Mouse (Mus musculus) liver, postnatal 0 days (tissue): ENCODE data around the gene Nav2.

Experiments used
- CTCF ChIP-seq: sonication (generic); IDR thresholded peaks from 2 replicates; pipeline ENCODE4 v1.5.1; 2016; ENCODE audit warnings: antibody characterized with exemption, low read depth
- EP300 ChIP-seq: IDR thresholded peaks from 2 replicates; pipeline ENCODE4 v1.6.1; 2016; ENCODE audit warnings: antibody characterized with exemption, low read depth, mild to moderate bottlenecking

DNA sequence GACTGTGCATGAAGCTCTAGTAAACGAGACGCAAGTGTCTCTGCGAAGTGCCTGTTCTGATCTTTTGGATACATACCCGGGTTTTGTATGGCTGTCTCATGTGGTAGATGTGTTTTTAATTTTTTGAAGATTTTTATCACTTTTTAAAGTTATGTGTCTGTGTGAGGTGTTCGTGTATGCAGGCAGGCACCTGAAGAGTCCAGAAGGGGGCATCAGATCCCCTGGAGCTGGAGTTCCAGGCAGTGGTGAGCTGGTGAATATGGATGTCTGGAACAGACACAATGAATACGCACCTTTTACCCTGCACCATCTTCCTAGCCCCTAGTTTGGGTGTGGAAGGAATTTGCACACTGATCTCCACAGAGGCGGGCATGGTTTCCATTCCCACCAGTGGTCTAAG is 214.0 kb downstream of the Nav2 start:
- no peak for TF ChIP-seq CTCF
- no peak for TF ChIP-seq EP300
